Mouse (Mus musculus): Measurements from ENCODE around the gene Rasl11b.

- TF ChIP-seq POLR2A (IDR thresholded peaks at IDR 0.05; ENCODE audit: extremely low read depth, insufficient read depth, low read length) = no peak
- TF ChIP-seq CTCF (IDR thresholded peaks at IDR 0.05; ENCODE audit: extremely low read depth, insufficient read depth, low read length) = no peak
Measured at GRCm38 (mm10) chr5:74180216-74180615, 14.9 kb upstream of the Rasl11b start.

All from cortical plate, adult 2 months (tissue).